Mouse (Mus musculus) adrenal gland, postnatal 25 days (tissue): ENCODE data around the gene Lrrc47. TPM values are rescaled to one million over a fixed set of nuclear protein-coding genes. Genes with fewer than 3 reads are reported as not detected.

Experiments used
- total RNA-seq: library from RNA; stranded (reverse); gene quantifications from 2 replicates; pipeline ENCODE4 v1.2.3, GENCODE M21; 2021

Lrrc47 gene
- total RNA-seq, 1 experiment from 2014 or later, result 56.0 TPM

Other genes with a start within 250 kb of the Lrrc47 start
- 21.1 and 21.2 TPM in 2 replicates for gene A430005L14Rik, start 54.5 kb upstream of the Lrrc47 start, total RNA-seq
- 3.8 and 9.4 TPM in 2 replicates for gene Dffb, start 36.6 kb upstream of the Lrrc47 start, total RNA-seq
- 29.1 and 31.1 TPM in 2 replicates for gene Cep104, start 36.5 kb upstream of the Lrrc47 start, total RNA-seq
- gene Smim1, start 14.5 kb downstream of the Lrrc47 start, total RNA-seq, result 31.3 and 64.1 TPM in 2 replicates
- gene Ccdc27, start 30.9 kb downstream of the Lrrc47 start, total RNA-seq, result not detected in 2 replicates
- not detected in 2 replicates for gene Trp73, start 128.5 kb downstream of the Lrrc47 start, total RNA-seq
- 16.1 and 21.1 TPM in 2 replicates for gene Wrap73, start 130.6 kb downstream of the Lrrc47 start, total RNA-seq
- 143 and 163 TPM in 2 replicates for gene Tprgl, start 148.9 kb downstream of the Lrrc47 start, total RNA-seq
- 1.9 and 2.2 TPM in 2 replicates for gene Megf6, start 159.0 kb downstream of the Lrrc47 start, total RNA-seq